Mouse (Mus musculus): ENCODE results near the gene Kiss1r.

Kiss1r gene

DNA sequence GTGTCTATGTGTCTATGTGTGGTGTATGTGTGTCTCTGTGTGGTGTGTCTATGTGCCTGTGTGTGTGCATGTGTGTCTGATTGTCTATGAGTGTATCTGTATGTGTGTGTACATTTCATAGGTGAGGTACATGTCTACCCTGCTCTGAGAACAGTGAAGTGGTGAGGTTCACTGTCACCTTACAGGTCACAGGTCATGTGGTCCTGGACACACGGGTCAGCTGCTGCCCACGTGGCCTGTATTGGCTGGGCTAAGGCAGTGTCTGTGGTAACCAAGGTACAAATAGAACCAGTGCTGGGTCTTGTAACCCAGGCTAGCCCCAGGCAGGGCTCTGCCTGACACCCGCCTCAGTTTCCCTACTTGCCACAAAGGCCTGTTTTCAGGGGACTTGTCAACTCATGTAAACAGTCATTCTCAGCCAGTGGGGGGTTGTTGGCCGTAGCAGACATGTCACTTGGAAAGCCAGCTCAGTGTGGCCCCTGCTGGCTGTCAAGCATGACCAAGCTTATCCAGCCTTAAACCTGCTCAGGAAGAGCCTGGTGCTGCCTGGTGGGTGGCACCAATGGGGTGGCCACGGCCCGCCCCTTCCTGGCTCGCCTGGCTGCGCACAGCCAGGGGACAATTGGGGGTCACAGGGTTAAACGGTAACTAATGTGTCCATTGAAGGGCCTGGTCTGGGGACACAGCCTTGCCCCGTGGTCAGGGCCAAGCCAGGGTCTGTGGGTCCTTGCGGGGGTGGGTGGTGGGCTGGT, 21.2 kb downstream of the Kiss1r start:
- DNase-seq (ENCODE audit: low spot score in 2 of 2), result no peak

DNA sequence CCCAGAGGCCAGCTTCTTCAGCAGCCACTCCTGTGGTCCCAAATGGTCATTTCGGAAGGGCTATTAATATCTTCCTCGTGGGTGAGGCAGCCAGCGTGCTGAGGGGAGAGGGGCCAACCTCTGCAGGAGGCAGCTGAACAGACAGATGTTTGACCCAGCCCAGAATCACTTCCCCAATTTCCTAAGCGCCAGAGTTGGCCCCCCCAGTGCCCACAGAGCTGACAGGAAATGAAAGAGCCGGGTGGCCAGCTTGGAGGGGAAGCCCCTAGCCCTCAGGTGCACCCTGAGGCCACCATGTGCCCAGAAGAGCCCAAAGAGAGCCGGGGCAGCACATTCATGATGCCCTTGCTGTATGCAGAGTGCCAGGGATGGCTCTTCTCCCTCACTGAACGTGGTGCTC, 24.0 kb downstream of the Kiss1r start:
- peak; percentile 93 to 94 for DNase-seq (ENCODE audit: low spot score in 2 of 2)

DNA sequence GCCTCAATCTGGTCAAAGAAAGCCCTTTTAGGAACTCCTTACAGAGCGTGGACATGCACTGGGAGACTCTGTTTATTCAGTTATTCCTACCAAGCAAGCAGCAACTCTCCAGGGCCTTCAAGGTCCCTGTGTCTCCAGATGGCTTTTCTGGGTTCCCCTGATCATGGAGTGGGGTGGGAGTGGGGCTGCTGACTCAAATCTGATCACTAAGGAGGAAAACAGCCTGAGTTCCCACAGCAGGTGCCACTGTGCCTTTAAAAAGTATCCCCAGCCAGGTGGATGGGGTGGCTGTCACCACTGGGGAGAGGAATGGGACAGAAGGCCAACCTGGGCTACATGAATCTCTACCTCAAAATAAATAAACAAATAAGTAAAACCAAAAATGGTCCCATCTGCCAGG, 26.2 kb downstream of the Kiss1r start:
- DNase-seq (ENCODE audit: low spot score in 2 of 2), result no peak

DNA sequence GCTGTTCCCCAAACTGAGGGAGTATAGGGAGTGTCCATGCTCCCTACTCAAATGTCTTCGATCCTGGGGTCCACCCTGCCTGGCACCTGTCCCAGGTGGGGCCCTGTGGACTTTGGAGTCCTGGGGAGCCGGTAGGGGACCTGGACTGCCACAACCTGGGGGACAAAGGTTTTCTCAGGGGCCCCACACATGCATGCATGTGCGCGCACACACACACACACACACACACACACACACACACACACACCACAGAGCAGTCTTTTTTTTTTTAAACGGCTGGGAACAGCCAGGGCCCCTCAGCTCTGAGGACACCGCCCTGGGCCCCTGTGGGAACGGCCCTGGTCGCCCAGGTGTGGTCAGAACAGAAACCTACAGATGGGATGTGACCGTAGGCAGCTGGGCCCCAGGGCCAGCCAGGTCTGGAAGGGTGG, 26.7 kb downstream of the Kiss1r start:
- peak in 1 of 2 experiments; percentile 48 for DNase-seq (ENCODE audit: low spot score in 2 of 2)

DNA sequence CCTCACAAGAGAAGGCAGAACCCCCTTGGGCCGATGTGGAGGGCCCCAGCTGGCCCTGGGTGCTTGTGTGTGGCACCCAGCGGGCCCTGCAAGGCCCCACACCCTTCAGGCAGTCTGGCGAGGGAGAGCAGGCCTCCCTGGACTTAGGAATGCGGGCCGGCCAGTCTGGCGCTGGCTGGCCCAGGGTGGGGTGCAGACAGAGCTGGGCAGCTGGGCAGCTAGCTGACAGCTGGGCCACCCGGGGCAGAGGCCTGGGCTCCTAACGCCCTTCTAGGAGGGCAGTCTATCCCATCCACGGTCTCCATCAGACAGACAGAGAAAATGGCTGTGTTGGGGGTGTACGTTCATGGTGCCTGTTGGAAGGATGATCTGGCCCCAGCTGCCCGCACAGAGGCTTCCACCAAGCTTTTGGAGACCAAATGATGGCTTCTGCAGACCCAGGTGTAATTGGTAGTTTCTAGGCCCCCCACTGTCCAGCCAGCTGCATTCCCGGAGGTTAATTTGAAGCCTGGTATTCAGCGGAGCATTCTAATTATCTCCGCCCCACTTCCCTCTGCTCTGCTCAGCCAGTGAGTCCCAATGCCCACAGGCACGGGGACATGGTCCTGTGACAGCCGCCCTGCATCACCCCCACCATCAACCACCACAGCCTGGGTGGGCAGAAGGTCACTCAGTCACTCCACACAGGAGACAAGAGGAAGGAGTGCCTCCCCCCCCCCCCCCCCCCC, 28.9 kb downstream of the Kiss1r start:
- no peak for DNase-seq (ENCODE audit: low spot score in 2 of 2)

DNA sequence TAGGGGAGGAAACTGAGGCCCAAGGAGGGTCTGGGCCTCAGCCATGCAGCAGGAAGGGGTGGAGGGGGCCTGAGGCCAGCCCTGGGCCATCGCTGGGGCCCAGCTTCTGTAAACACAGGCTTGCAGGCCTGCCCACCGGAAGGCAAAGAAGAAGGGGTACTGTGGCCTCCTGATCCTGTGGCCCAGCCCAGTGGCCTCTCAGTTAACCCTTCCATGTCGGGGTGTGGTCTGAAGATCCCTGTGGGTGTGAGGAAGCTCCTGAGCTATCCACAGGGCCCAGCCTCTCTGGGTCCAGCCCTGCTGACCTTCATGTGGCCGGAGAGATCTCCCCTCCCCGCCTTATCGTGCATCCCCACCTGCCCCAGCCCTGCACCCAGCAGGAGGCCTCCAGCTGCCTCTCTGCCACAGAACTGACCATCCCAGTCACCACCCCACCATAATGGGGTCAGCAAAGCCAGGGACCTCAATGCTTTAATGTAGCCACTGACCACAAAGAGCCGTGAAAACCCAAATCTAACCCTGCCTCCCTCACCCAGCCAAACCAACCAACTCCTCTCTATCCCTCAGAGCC, 30.1 kb downstream of the Kiss1r start:
- DNase-seq (ENCODE audit: low spot score in 2 of 2), result no peak

DNA sequence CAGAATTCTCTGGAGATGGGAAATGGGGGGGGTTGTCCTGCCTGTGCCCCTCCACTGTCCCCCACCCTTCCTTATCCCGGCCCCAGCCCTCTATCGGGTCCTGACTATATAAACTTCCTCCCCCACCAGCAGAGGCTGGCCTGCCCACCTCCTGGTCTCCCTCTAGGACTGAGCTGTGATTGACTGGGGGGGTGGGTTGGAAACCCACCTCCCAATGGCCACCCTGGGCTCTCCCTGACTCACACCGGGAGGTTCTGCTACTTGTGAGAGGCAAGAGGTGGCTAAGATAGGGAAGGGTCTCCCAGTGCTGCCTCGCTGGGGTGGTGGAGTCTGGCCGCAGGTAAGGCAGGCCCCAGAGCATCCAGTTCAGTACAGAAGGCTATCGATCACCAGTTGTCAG, 30.7 kb downstream of the Kiss1r start:
- no peak for DNase-seq (ENCODE audit: low spot score in 2 of 2)

DNA sequence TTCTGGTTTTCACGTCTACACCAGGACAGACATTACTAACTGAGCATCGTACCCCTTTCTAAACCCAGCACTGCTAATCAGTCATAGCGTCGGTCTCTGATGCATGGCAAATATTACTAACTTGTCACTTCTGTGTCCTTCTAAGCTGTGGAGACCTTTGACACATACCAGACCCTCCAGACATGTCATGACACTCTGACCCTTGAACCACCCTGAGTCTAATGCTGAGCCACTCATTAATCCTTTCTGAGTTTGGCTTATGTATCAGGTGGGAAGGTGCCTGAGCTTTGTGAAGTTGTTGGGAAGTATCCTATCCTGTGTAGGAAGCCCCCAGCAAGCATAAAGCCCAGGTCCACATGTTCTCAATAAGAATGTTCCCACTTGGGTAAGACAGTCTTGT, 33.1 kb downstream of the Kiss1r start:
- DNase-seq (ENCODE audit: low spot score in 2 of 2), result no peak

DNA sequence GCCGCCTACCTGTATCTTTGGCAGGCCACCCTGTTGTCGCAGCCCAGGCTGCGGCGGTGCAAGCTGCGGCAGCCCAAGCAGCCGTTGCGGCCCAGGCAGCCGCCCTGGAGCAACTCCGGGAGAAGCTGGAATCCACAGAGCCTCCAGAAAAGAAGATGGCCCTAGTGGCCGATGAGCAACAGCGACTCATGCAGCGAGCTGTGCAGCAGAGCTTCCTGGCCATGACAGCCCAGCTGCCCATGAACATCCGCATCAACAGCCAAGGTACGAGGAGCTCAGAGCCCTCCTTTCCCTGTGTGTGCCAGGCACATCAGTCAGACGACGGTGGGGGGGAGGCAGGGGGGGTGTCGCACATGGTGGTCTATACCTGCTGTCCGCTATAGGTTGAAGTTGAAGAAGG, 33.9 kb downstream of the Kiss1r start:
- DNase-seq (ENCODE audit: low spot score in 2 of 2), result no peak

DNA sequence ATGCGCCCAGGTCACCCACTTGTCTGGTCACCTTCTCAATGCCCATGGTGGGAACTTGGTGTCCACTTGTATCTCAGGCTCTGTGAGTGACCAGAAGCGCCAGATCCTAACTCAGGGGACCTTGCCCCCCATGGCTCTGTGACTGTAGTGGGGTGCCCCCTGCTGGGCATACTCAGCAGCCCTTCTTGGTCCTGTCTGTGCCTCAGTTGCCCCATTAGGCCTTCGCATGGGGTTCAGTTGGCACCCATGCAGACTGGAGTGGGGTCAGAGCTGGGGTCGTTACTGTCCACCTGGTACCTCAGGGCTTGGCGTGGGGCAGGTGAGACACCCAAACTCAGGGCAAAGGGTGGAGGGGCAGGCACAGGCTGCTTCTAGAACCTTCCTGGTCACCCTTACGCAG, 37.2 kb downstream of the Kiss1r start:
- DNase-seq (ENCODE audit: low spot score in 2 of 2), result peak in 1 of 2 experiments; percentile 50

DNA sequence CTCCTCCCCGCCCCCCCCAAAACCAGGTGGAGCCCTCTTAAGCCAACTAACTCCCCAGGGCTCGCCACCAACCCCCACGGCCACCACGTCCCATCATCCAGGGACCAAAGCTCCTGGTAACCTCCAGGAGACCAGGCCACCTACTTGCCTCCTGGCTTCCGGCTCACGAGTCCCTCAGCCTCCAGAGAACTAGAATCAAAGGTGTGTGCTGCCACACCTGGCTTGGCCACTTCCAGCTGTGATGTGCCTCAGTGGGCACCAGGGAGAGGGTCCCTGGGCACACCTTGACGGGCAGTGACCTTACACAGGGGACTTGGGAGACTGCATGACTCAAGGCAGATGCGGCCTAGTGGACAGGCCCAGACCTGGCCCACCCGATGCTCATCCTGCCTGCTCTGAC, 38.9 kb downstream of the Kiss1r start:
- no peak for DNase-seq (ENCODE audit: low spot score in 2 of 2)

DNA sequence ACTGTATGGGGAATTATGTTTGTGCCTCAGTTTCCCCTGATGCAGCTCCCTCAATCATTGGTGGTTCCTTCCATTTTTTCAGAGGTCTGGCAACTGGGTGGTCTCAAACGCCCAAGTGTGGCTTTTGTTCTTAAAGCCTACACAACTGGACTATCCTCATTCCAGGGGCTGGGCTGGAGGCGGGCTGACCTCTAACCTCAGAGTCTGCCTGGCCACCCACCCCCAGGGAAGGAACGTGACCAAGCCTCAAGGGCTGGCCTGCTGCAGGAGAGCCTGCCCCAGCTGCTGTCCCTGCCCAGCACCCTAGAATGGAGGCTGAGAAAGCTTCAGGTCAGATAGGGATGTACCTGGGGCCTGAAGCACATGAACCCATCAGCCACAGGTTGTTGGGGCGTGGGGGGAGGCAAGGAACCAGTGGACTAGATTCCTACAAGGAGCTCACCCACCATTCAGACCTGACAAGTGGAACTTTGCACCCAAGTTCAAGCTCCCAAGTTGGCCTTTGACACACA, 39.9 kb downstream of the Kiss1r start:
- no peak for DNase-seq (ENCODE audit: low spot score in 2 of 2)

DNA sequence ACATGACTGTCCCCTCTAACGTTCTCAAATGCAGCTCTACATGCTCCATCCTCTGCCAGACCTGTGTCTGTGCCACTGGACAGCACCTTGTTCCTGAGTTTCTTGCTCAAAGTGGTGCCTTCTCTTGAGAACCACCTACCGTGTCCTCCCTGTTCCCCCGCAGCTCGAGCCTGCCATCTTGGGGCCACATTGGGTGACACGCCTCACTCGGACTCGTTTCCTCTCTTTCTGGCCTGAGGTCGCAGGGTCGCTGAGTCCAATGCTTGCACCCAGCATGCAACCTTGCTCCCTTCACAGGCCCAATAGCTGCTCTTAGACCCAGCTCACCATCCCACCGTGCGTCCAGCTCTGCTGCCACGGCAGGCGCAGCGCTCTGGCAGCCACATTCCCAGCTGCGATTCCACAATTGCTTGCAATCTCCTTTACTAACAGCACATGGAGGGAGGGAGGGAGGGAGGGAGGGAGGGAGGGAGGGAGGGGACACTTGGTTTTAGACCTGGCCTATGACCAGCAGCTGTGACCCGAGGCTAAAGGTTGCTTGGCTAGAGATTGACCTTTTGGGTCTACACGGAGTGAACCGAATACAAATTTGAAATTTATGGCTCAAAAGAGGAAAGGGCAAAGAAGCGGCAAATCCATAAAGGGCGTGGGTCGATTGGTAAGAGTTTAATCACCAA, 41.5 kb downstream of the Kiss1r start:
- DNase-seq (ENCODE audit: low spot score in 2 of 2), result peak; percentile 80 to 87

DNA sequence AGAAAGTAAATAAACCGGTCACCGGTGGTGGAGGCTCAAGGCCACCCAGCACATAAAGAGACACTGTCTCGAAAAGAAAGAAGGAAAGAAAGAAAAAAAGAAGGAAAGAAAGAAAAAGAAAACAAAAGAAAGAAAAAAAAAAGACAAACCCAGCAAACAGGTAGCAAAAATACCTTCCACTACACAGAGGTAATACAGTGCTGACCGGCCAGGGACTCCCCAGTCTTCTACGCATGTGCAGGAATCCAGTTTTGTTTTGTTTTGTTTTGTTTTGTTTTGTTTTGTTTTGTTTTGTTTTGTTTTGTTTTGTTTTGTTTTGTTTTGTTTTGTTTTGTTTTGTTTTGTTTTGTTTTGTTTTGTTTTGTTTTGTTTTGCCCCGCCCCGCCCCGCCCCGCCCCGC, 42.6 kb downstream of the Kiss1r start:
- DNase-seq (ENCODE audit: low spot score in 2 of 2), result peak in 1 of 2 experiments; percentile 52

DNA sequence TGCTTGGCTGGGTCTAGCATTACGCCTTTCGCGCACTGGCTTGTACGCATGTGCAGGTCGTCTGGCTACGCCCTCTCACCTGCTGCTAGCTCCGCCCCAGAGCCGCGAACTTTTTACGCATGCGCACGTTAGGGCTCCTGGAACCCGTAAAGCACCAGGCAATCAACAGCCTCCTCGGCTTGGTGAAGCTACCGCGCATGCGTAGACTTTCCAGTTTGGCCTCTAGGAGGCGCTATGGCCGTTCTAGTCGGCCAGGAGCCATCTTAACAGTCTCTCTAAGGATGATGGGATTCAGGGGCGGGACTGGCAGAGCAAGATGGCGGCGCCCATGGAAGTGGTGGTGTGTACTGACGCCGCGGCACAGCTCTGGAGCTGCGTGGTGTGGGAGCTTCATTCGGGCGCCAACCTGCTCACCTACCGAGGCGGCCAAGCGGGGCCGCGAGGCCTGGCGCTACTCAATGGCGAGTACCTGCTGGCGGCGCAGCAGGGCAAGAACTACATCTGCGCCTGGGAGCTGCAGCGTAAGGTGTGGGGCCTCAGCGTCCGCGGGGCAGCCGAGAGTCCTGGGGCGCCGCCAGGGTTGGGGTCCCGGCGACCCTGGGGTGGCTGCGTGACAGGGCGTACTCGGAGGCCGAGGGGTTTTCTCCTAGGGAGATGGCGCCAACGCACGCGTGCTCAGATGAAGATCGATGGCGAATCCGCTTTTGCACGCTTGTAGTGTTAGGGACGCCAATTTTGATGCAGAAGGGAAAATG, 43.3 kb downstream of the Kiss1r start, which contains the start of gene Wdr18:
Wdr18 (plus strand) TSS at position 306 of the 755 bp plus-strand sequence.
- peak; percentile 99 to 100 for DNase-seq (ENCODE audit: low spot score in 2 of 2)

DNA sequence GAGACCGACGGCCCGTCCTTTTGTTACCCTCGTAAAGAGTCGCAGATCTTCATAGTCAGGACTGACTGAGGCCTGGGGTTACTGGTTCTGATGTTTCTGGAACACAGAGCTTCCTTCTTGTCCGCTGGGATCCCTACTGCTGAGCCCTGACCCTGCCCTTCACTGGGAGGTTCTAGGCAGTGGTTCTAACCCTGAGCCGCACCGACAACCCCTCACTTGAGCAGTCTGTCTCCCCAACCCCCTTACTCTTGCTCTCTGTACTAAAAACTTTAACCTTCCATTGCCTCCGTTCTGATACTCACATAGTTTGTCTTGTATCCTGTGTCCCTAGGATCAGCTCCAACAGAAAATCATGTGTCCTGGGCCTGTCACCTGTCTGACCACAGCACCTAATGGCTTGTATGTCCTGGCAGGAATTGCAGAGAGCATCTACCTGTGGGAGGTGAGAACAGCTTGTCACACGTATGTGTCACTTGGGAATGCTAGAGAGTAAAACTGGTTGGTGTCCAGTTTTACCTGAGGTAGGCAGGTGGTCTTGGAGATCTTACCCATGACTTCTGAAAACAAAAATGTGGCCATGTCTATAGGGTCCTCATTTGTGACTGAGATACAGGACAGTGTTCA, 44.0 kb downstream of the Kiss1r start:
- no peak for DNase-seq (ENCODE audit: low spot score in 2 of 2)

DNA sequence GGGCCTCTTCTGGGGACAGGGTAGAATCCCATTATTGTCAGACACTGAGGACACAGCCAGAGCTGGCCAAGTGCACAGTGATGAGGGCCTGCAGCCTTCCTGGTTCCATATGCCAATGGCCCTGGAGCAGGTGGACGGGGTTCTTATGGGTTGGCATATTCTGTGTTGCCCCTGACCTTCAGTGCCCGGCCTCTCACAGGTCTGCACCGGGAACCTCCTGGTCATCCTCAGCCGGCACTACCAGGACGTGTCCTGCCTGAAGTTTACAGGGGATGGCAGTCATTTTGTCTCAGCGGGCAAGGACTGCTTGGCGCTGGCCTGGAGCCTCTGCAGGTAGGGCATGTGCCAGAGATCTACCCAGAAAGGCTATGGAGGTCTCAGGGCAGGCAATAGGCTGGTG, 48.0 kb downstream of the Kiss1r start:
- no peak for DNase-seq (ENCODE audit: low spot score in 2 of 2)

DNA sequence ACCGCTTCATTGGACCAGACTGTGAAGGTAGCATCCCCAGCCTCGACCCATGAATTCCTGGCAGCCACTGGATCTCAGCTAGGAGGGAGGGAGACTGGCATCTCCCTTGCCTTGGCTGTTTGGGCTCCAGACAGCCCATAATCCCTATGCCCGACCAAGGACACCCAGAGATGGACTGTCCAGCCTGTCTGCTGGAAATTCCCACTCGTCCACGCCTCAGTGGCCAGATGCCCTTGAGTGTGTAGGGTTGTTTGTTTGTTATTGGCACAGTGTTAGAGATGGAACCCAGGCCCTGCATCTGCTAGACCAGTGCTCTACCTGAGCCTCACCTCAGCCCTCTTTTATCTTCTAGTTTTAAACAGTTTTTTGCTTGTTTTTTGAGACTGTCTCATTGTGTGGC, 48.6 kb downstream of the Kiss1r start:
- no peak for DNase-seq (ENCODE audit: low spot score in 2 of 2)

DNA sequence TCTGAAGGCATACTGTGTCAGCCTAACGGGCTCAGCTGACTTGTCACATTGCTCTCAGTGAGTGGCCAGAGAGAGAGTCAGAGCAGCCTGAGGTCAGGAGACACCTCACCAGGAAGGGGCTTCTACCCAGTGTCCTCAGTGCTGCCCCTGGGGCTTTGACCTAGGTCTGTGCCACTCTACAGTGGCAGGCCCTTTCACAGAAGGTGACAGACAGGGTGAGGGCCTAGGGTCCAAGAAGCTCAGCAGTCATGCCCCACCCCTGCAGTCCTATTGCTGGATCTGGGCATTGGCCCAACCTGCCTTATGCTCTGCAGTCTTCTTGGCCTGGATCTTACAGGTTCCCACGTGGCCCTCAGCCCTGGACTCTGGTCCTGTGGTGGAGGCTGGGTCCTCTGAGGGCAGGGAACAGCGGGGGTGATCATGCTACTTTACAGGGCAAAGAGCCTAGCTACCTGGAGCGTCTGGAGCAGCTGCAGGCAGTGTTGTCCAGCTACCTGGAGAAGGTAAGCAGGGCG, 50.2 kb downstream of the Kiss1r start:
- no peak for DNase-seq (ENCODE audit: low spot score in 2 of 2)

DNA sequence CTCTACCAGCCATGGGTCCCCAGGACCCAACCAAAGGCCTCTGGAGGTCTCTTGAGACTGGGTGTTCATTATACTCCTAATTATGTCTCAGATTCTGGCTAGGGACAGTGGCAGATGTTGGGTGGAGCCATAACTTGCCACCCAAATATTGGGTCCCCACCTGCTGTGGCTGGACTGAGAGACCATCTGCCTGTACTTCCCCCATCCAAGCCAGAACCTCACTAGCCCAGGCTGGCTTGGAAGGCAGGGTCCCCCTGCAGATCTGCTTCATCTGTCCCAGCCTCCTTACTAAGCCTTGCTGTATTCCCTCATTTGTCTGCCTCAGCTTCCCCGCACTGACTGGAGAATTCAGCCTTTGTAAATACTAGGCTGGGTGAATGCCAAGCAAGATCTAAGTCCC, 51.4 kb downstream of the Kiss1r start:
- DNase-seq (ENCODE audit: low spot score in 2 of 2), result no peak

DNA sequence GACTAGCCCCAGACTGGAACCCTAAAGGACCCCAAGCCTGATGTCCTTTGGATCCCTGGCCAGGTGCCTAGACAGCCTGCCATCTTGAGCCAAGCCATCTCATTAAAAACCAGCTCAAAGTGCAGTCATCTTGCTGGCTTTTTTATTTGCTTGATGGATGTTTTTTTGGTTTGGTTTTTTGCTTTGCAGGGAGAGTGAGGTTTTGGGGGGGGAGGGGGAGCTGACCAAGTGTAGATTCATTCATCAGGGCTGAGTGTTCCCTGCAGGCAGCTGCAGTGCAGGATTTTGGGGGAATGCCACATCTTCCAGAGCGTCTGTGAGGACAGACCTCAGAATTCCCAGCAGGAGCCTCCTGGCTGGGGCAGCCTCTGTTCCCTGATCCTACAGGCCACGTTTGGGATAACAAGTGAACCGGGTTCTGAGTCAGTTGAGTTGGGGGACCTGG, 52.4 kb downstream of the Kiss1r start:
- DNase-seq (ENCODE audit: low spot score in 2 of 2), result no peak

Measured in spleen, postnatal 36 days (tissue).